Mouse (Mus musculus) brain, embryonic 14.5 days (tissue): ENCODE measurements around the gene Olfr56.

Experiments
- CTCF ChIP-seq: fragments of 200-500 bp; IDR thresholded peaks from 2 replicates; pipeline ENCODE4 v1.5.1; 2012; ENCODE audit warnings: inconsistent platforms, mild to moderate bottlenecking, moderate library complexity, borderline replicate concordance; ENCODE audit not compliant: insufficient read depth, insufficient read length; ENCODE audit errors: extremely low read depth
- POLR2A ChIP-seq: fragments of 200-500 bp; IDR thresholded peaks from 2 replicates; pipeline ENCODE4 v1.6.1; 2012; ENCODE audit warnings: mild to moderate bottlenecking, inconsistent platforms, borderline replicate concordance; ENCODE audit not compliant: poor library complexity, insufficient read depth, insufficient read length, severe bottlenecking; ENCODE audit errors: extremely low read depth

DNA sequence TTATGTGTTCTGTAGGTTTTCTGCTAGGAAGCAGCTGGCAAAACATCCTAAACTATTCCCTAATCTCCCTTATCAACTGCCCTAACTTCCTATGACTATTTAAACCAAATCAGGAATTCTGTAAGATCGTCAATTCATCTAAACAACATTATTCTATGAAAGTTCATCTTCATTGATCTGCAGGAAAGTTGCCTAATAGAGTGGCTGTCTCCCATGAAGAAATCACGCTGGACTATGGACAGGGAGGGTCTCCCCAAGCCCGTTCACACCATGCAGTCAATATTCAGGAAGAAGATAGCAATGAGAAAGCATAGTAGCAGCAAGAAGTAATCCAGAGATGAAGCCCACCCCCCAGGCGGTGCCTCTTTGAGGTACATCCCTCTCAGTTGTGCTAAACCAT lies 112.5 kb downstream of the Olfr56 start:
- TF ChIP-seq POLR2A (no peak), CTCF (no peak)
